Mouse (Mus musculus): ENCODE results near the gene Bbx.

Bbx gene

GRCm38 (mm10) chr16:50398564-50398963, 33.6 kb downstream of the Bbx start:
- DNase-seq (ENCODE audit: low spot score in 2 of 2) = no peak

- no peak for DNase-seq (ENCODE audit: low spot score in 2 of 2)
These were observed 36.1 kb downstream of the Bbx start for GRCm38 (mm10) chr16:50395928-50396612.

- DNase-seq (ENCODE audit: low spot score in 2 of 2) = no peak
These were observed 43.7 kb downstream of the Bbx start for GRCm38 (mm10) chr16:50388499-50388898.

GRCm38 (mm10) chr16:50383541-50383940, 48.6 kb downstream of the Bbx start:
- DNase-seq (ENCODE audit: low spot score in 2 of 2) = no peak

GRCm38 (mm10) chr16:50381351-50381746, 50.8 kb downstream of the Bbx start:
- peak; percentile 14 to 16 for DNase-seq (ENCODE audit: low spot score in 2 of 2)

- DNase-seq (ENCODE audit: low spot score in 2 of 2) = peak; percentile 65 to 76
These were observed 51.4 kb downstream of the Bbx start for GRCm38 (mm10) chr16:50380682-50381350.

GRCm38 (mm10) chr16:50380232-50380631, 52.0 kb downstream of the Bbx start:
- no peak for DNase-seq (ENCODE audit: low spot score in 2 of 2)

- DNase-seq (ENCODE audit: low spot score in 2 of 2) = no peak
These were observed 57.6 kb downstream of the Bbx start for GRCm38 (mm10) chr16:50374611-50375010.

- DNase-seq (ENCODE audit: low spot score in 2 of 2) = no peak
These were observed 58.5 kb downstream of the Bbx start for GRCm38 (mm10) chr16:50373685-50374084.

GRCm38 (mm10) chr16:50372543-50372942, 59.6 kb downstream of the Bbx start:
- DNase-seq (ENCODE audit: low spot score in 2 of 2) = no peak

- DNase-seq (ENCODE audit: low spot score in 2 of 2) = no peak
These were observed 60.7 kb downstream of the Bbx start for GRCm38 (mm10) chr16:50371460-50371859.

GRCm38 (mm10) chr16:50370423-50370822, 61.8 kb downstream of the Bbx start:
- DNase-seq (ENCODE audit: low spot score in 2 of 2) = no peak

GRCm38 (mm10) chr16:50366556-50366955, 65.6 kb downstream of the Bbx start:
- no peak for DNase-seq (ENCODE audit: low spot score in 2 of 2)

GRCm38 (mm10) chr16:50364189-50365059, 67.8 kb downstream of the Bbx start:
- peak in 1 of 2 experiments; percentile 24 for DNase-seq (ENCODE audit: low spot score in 2 of 2)

GRCm38 (mm10) chr16:50363443-50364188, 68.6 kb downstream of the Bbx start:
- no peak for DNase-seq (ENCODE audit: low spot score in 2 of 2)

GRCm38 (mm10) chr16:50360631-50361030, 71.6 kb downstream of the Bbx start:
- no peak for DNase-seq (ENCODE audit: low spot score in 2 of 2)

GRCm38 (mm10) chr16:50329684-50330083, 102.5 kb downstream of the Bbx start:
- DNase-seq (ENCODE audit: low spot score in 2 of 2) = no peak

GRCm38 (mm10) chr16:50324746-50325145, 107.4 kb downstream of the Bbx start:
- DNase-seq (ENCODE audit: low spot score in 2 of 2) = no peak

- DNase-seq (ENCODE audit: low spot score in 2 of 2) = no peak
These were observed 107.9 kb downstream of the Bbx start for GRCm38 (mm10) chr16:50324292-50324691.

- no peak for DNase-seq (ENCODE audit: low spot score in 2 of 2)
These were observed 110.8 kb downstream of the Bbx start for GRCm38 (mm10) chr16:50321368-50321767.

- DNase-seq (ENCODE audit: low spot score in 2 of 2) = no peak
These were observed 113.9 kb downstream of the Bbx start for GRCm38 (mm10) chr16:50318255-50318654.
